Mouse (Mus musculus): ENCODE measurements around the gene Uqcrc1. TPM values are rescaled to one million over a fixed set of nuclear protein-coding genes. Genes with fewer than 3 reads are reported as not detected.
A peak's percentile ranks its signal among the peaks of the same experiment; 100 is the strongest.

The Uqcrc1 gene
- polyA plus RNA-seq, 1 experiment = 1,216 TPM

- no peaks in the 10 kb centered on the region for H3K36me3 ChIP-seq (ENCODE audit: control insufficient read depth, insufficient read depth, low read length)
- H3K27ac ChIP-seq (ENCODE audit: insufficient read depth, low read depth, low read length) = peak overlapping the region; percentile 85
- WGBS = 66% methylated on average over 9 of the region's 9 CpGs
- H3K4me1 ChIP-seq (ENCODE audit: control insufficient read depth, insufficient read depth, insufficient read length, low read length) = peaks cover 63% of the 10 kb centered on the region
- no peaks in the 10 kb centered on the region for H3K27me3 ChIP-seq (ENCODE audit: control insufficient read depth, insufficient read depth, low read length)
- peak overlapping the region; percentile 78 for H3K4me3 ChIP-seq (ENCODE audit: low read depth, low read length)
- TF ChIP-seq CTCF (IDR thresholded peaks at IDR 0.05; ENCODE audit: extremely low read depth, insufficient read length, insufficient replicate concordance, low read depth, low read length) = no peak
- no peak; the same call in 1 of the 2 replicates for TF ChIP-seq POLR2A (IDR thresholded peaks at IDR 0.05; ENCODE audit: low read depth, low read length)
Measured at GRCm38 (mm10) chr9:108992620-108993361, 56.4 kb downstream of the Uqcrc1 start.

GRCm38 (mm10) chr9:108996411-108996810 lies 60.0 kb downstream of the Uqcrc1 start:
- H3K4me1 ChIP-seq (ENCODE audit: control insufficient read depth, insufficient read depth, insufficient read length, low read length) = peaks cover 54% of the 10 kb centered on the region
- H3K27me3 ChIP-seq (ENCODE audit: control insufficient read depth, insufficient read depth, low read length) = no peaks in the 10 kb centered on the region
- H3K27ac ChIP-seq (ENCODE audit: insufficient read depth, low read depth, low read length) = peak overlapping the region; percentile 96
- TF ChIP-seq CTCF (IDR thresholded peaks at IDR 0.05; ENCODE audit: extremely low read depth, insufficient read length, insufficient replicate concordance, low read depth, low read length) = no peak
- no peak; the same call in 1 of the 2 replicates for TF ChIP-seq POLR2A (IDR thresholded peaks at IDR 0.05; ENCODE audit: low read depth, low read length)
- 19% methylated on average over 9 of the region's 9 CpGs for WGBS
- H3K4me3 ChIP-seq (ENCODE audit: low read depth, low read length) = peak overlapping the region; percentile 7; the same call in 1 of the 2 replicates
- peaks cover 14% of the 10 kb centered on the region for H3K36me3 ChIP-seq (ENCODE audit: control insufficient read depth, insufficient read depth, low read length)

GRCm38 (mm10) chr9:108998287-108999166 lies 62.1 kb downstream of the Uqcrc1 start:
- 75% methylated on average over 19 of the region's 19 CpGs for WGBS
- no peak overlapping the region for H3K4me3 ChIP-seq (ENCODE audit: low read depth, low read length)
- H3K27me3 ChIP-seq (ENCODE audit: control insufficient read depth, insufficient read depth, low read length) = no peaks in the 10 kb centered on the region
- TF ChIP-seq CTCF (IDR thresholded peaks at IDR 0.05; ENCODE audit: extremely low read depth, insufficient read length, insufficient replicate concordance, low read depth, low read length) (no peak), POLR2A (IDR thresholded peaks at IDR 0.05; ENCODE audit: low read depth, low read length) (no peak)
- H3K27ac ChIP-seq (ENCODE audit: insufficient read depth, low read depth, low read length) = peak overlapping the region; percentile 49
- H3K4me1 ChIP-seq (ENCODE audit: control insufficient read depth, insufficient read depth, insufficient read length, low read length) = peaks cover 48% of the 10 kb centered on the region
- peaks cover 20% of the 10 kb centered on the region for H3K36me3 ChIP-seq (ENCODE audit: control insufficient read depth, insufficient read depth, low read length)

GRCm38 (mm10) chr9:108999167-108999526 lies 62.7 kb downstream of the Uqcrc1 start:
- peaks cover 20% of the 10 kb centered on the region for H3K36me3 ChIP-seq (ENCODE audit: control insufficient read depth, insufficient read depth, low read length)
- 34% methylated on average over 4 of the region's 4 CpGs for WGBS
- H3K4me1 ChIP-seq (ENCODE audit: control insufficient read depth, insufficient read depth, insufficient read length, low read length) = peaks cover 43% of the 10 kb centered on the region
- TF ChIP-seq POLR2A (IDR thresholded peaks at IDR 0.05; ENCODE audit: low read depth, low read length) (no peak), CTCF (IDR thresholded peaks at IDR 0.05; ENCODE audit: extremely low read depth, insufficient read length, insufficient replicate concordance, low read depth, low read length) (no peak)
- peak overlapping the region; percentile 62 for H3K27ac ChIP-seq (ENCODE audit: insufficient read depth, low read depth, low read length)
- no peak overlapping the region for H3K4me3 ChIP-seq (ENCODE audit: low read depth, low read length)
- H3K27me3 ChIP-seq (ENCODE audit: control insufficient read depth, insufficient read depth, low read length) = no peaks in the 10 kb centered on the region

Other genes starting within 250 kb of the Uqcrc1 start
- 17.6 and 31.5 TPM in 2 replicates for gene Prkar2a, start 247.3 kb upstream of the Uqcrc1 start, polyA plus RNA-seq (2012; rRNA removed)
- gene Ip6k2, start 152.8 kb upstream of the Uqcrc1 start, polyA plus RNA-seq (2012; rRNA removed) = 45.0 and 53.8 TPM in 2 replicates
- gene Nckipsd, start 128.3 kb upstream of the Uqcrc1 start, polyA plus RNA-seq (2012; rRNA removed) = 13.5 and 18.1 TPM in 2 replicates
- 1.5 and 1.7 TPM in 2 replicates for gene Celsr3, start 110.3 kb upstream of the Uqcrc1 start, polyA plus RNA-seq (2012; rRNA removed)
- gene Slc26a6, start 83.3 kb upstream of the Uqcrc1 start, polyA plus RNA-seq (2012; rRNA removed) = 734 and 815 TPM in 2 replicates
- gene Tmem89, start 22.0 kb upstream of the Uqcrc1 start, polyA plus RNA-seq (2012; rRNA removed) = 33.6 and 39.0 TPM in 2 replicates
- 3.4 and 9.7 TPM in 2 replicates for gene Col7a1, start 17.0 kb downstream of the Uqcrc1 start, polyA plus RNA-seq (2012; rRNA removed)
- gene Ucn2, start 49.4 kb downstream of the Uqcrc1 start, polyA plus RNA-seq (2012; rRNA removed) = 0.23 and 0.56 TPM in 2 replicates
- gene Pfkfb4, start 55.1 kb downstream of the Uqcrc1 start, polyA plus RNA-seq (2012; rRNA removed) = 53.2 and 121 TPM in 2 replicates
- 406 and 675 TPM in 2 replicates for gene Shisa5, start 101.9 kb downstream of the Uqcrc1 start, polyA plus RNA-seq (2012; rRNA removed)
- 51.9 and 174 TPM in 2 replicates for gene Trex1, start 123.1 kb downstream of the Uqcrc1 start, polyA plus RNA-seq (2012; rRNA removed)
- 5.8 and 10.7 TPM in 2 replicates for gene Atrip, start 137.5 kb downstream of the Uqcrc1 start, polyA plus RNA-seq (2012; rRNA removed)
- gene Ccdc51, start 145.9 kb downstream of the Uqcrc1 start, polyA plus RNA-seq (2012; rRNA removed) = 5.5 and 11.3 TPM in 2 replicates
- gene Tma7, start 146.0 kb downstream of the Uqcrc1 start, polyA plus RNA-seq (2012; rRNA removed) = 0.58 and 1.6 TPM in 2 replicates
- 2.6 and 3.4 TPM in 2 replicates for gene Plxnb1, start 158.8 kb downstream of the Uqcrc1 start, polyA plus RNA-seq (2012; rRNA removed)
- not detected in 2 replicates for gene Fbxw21, start 225.4 kb downstream of the Uqcrc1 start, polyA plus RNA-seq (2012; rRNA removed)